Mouse (Mus musculus): ENCODE measurements around the gene Ifitm5.

Ifitm5 gene

DNA sequence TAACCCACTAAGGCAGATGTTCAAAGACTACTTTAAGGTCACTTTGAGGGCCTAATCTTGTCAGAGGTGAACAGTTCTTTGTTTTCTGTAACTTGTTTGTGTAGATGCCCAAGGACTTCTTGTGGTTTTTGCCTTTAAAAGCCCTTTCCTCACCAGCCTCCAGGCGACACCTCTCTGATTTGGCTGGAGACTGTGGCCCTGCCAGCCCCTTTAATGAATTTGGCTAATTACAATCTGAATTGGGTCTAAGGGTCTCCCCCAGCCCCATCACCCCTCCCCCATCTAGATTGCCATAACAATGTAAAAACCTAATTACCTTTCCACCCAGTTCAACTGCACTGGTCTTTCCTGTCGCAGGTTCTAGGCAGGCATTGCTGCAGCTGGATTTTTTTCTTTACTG is 12.6 kb upstream of the Ifitm5 start:
- no peak for DNase-seq (ENCODE audit: low spot score)

DNA sequence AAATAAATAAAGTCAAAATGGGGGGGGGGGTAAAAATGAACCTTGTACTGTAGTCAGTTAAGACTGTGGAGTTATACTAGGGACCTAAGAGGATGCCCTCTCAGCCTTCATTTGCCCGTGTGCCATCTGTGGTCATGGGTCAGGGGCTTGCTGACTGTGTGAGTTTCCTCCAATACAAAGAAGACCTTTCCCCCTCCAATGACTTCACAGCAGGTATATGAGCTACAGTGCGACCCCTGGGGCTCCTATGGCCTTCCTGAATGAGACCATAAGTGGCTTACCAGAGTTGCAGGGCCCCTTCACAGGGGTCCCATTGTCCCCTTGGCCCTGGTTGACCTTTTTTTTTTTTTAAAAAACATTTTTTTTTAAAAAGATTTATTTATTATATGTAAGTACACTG is 11.3 kb upstream of the Ifitm5 start:
- no peak for DNase-seq (ENCODE audit: low spot score)

DNA sequence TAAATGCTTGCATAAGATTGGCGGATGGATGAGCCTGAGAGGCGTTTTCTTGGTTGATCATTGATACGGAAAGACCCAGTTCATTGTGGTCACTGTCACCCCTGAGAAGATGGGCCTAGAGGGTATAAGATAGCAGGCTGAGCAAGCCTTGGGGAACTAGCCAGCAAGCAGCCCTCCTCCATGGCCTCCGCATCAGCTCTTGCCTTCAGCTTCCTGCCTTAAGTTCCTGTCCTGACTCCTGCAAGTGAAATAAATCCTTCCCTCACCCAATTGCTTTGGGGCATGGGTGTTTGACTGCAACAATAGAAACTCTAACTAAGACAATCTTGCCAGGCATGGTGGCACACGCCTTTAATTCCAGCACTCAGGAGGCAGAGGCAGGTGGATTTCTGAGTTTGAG is 9.9 kb upstream of the Ifitm5 start:
- DNase-seq (ENCODE audit: low spot score) = no peak

- peak; percentile 73 for DNase-seq (ENCODE audit: low spot score)
Measured at GRCm38 (mm10) chr7:140959181-140959901, 9.2 kb upstream of the Ifitm5 start.

- DNase-seq (ENCODE audit: low spot score) = no peak
Measured at GRCm38 (mm10) chr7:140956556-140956869, 6.4 kb upstream of the Ifitm5 start.

- peak; percentile 97 for DNase-seq (ENCODE audit: low spot score)
Measured at GRCm38 (mm10) chr7:140955758-140956555, 5.9 kb upstream of the Ifitm5 start, which contains the start of the genes Gm45717 and Ifitm2. Gm45717 (minus strand) TSS chr7:140955937. Ifitm2 (minus strand) TSS chr7:140955987.

- DNase-seq (ENCODE audit: low spot score) = peak; percentile 28
Measured at GRCm38 (mm10) chr7:140955342-140955741, 5.3 kb upstream of the Ifitm5 start.

DNA sequence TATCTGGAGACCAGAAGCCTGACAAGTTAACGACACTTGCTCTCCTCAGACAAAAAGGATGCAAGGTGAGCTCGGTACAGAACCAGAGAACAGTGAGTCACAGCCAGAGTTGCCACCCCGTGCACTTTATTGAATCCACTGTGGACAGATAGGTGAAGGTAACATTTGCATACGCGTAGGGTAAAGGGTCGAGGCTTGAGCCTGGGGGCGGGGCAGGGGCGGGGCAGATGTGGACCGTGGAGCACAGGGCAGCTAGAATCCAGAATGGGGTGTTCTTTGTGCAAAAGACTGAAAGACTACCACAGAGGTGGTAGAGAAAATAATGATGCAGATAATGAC is 4.6 kb upstream of the Ifitm5 start:
- peak; percentile 19 for DNase-seq (ENCODE audit: low spot score)

- DNase-seq (ENCODE audit: low spot score) = no peak
Measured at GRCm38 (mm10) chr7:140953800-140954732, 4.0 kb upstream of the Ifitm5 start.

DNA sequence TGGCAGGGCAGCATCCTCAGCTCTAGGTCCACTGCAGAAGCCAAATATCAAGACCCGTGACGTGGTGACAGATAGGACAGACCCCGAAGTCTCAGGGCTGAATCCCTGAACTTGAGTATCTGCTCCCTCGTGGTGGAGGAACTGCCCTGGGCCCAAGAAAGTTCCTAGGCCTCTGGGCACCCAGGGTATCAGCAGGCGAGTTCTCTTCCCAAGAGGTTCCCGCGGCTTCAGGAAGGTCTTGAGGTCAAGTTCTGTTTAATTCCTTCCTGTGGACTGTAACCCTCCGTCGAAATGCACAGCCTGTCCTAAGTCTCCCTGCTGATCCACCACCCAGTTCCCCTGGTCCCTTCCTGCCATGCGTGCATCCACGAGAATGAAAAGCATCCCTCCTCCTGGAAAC is 3.0 kb upstream of the Ifitm5 start:
- no peak for DNase-seq (ENCODE audit: low spot score)

- no peak for DNase-seq (ENCODE audit: low spot score)
Measured at GRCm38 (mm10) chr7:140952441-140952840, 2.4 kb upstream of the Ifitm5 start.

GRCm38 (mm10) chr7:140951765-140952164 is 1.7 kb upstream of the Ifitm5 start:
- DNase-seq (ENCODE audit: low spot score) = no peak

- no peak for DNase-seq (ENCODE audit: low spot score)
Measured at GRCm38 (mm10) chr7:140951051-140951450, 960 bp upstream of the Ifitm5 start.

DNA sequence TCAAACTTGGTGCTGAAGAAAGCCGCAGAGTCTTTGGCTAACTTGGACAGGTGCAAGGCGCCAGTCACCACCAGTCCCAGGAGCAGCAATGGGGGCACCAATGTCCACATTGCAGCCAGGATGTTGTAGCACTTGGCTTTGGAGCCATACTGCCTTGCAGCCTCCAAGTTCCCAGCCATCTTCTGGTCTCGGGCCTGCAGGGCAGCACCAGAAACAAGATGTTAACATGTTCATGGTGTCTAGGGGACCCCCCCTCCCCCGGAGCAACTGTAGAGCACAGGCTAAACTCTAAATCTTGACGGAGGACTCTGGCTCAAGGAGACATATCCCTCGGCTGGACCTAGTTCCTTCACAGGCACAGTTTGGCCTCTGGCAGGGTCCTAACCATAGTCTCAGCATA is 836 bp downstream of the Ifitm5 start:
- DNase-seq (ENCODE audit: low spot score) = no peak

GRCm38 (mm10) chr7:140948161-140948560 is 1.9 kb downstream of the Ifitm5 start:
- DNase-seq (ENCODE audit: low spot score) = no peak

- DNase-seq (ENCODE audit: low spot score) = no peak
Measured at GRCm38 (mm10) chr7:140946980-140947379, 3.1 kb downstream of the Ifitm5 start.

DNA sequence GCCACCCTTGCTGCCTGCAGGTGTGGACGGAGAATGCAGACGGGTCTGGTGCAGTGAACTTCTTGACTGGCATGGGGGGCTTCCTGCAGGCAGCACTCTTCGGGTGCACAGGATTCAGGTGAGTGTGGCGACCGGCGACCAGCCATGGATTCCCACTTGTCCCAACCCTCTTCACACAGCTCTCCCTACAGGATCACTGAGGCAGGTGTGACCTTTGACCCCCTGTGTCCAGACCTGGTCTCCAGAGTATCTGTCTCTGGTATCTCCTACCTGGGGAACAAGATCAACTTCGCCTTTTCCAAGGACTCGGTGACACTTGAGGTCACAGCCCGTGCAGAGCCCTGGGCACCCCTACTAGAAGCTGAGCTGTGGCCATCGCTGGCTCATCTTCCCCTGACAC is 3.8 kb downstream of the Ifitm5 start:
- no peak for DNase-seq (ENCODE audit: low spot score)

DNA sequence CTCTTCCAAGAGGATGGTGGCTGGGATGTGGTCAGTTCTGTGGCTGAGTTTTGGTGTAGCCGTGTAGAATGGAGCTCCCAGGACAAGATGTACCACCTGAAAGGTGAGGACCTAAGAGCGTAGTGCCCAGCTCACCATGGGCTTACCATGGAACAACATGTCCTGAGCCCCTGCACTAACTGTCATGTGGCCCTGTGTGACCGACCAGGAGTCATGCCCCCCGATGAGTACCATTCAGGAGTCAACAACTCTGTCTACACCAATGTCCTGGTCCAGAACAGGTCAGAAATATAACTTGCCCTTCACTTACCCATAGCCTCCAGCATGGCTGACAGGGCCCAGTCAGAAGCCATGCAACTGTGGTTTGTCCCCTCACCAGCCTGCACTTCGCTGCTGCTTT is 4.8 kb downstream of the Ifitm5 start:
- no peak for DNase-seq (ENCODE audit: low spot score)

- DNase-seq (ENCODE audit: low spot score) = no peak
Measured at GRCm38 (mm10) chr7:140944236-140944635, 5.9 kb downstream of the Ifitm5 start.

DNA sequence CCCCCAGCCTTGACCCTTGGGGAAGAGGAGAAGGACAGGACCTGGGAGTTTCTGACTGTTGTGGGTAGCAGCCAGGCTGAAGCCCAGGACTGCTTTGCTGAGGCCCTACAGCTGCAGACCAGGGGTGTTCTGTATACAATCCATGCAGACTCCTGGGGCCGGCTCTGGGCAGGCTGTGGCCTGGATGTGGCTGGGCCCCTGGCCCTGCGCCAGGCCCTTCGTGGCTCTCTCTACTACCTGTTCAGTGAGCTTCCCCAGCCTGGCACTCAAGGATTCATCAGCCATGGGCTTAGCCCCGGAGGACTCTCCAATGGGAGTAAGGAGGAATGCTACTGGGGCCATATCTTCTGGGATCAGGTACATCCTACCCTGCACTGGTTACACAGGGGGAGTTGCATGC is 6.7 kb downstream of the Ifitm5 start:
- DNase-seq (ENCODE audit: low spot score) = no peak

- no peak for DNase-seq (ENCODE audit: low spot score)
Measured at GRCm38 (mm10) chr7:140942811-140943210, 7.3 kb downstream of the Ifitm5 start.

GRCm38 (mm10) chr7:140942341-140942740 is 7.8 kb downstream of the Ifitm5 start:
- peak; percentile 14 for DNase-seq (ENCODE audit: low spot score)

Measured in adipocyte (in vitro differentiated cells).